Mouse (Mus musculus) forebrain, postnatal 0 days (tissue): ENCODE data around the gene Gm19345. TPM values are rescaled to one million over a fixed set of nuclear protein-coding genes. Genes with fewer than 3 reads are reported as not detected.

Experiments
- ATAC-seq: fragments of 200-750 bp; cut with Nextera tagmentation; 2 replicates; pipeline ENCODE4 v1.8.0; 2017; ENCODE audit warnings: mild to moderate bottlenecking, moderate library complexity
- DNase-seq: peaks from one replicate; pipeline ENCODE4 v3.0.0-alpha.2; 2015
- H3K27ac ChIP-seq: fragments of 300-500 bp; sonication (generic); 2 replicates; pipeline ENCODE4 v1.5.1; 2014; ENCODE audit warnings: low read depth, mild to moderate bottlenecking, antibody characterized with exemption, low read length, moderate library complexity, mixed read lengths
- H3K27me3 ChIP-seq: fragments of 300-500 bp; sonication (generic); 2 replicates; pipeline ENCODE4 v1.6.1; 2014; ENCODE audit warnings: mild to moderate bottlenecking, low read length, mixed read lengths; ENCODE audit not compliant: insufficient read depth
- H3K36me3 ChIP-seq: fragments of 300-500 bp; sonication (generic); 2 replicates; pipeline ENCODE4 v1.6.1; 2014; ENCODE audit warnings: mild to moderate bottlenecking, moderate library complexity; ENCODE audit not compliant: insufficient read depth
- H3K4me1 ChIP-seq: fragments of 300-500 bp; sonication (generic); 2 replicates; pipeline ENCODE4 v1.6.1; 2014; ENCODE audit warnings: antibody characterized with exemption; ENCODE audit not compliant: insufficient read depth
- H3K4me2 ChIP-seq: fragments of 300-500 bp; sonication (generic); 2 replicates; pipeline ENCODE4 v1.6.1; 2014; ENCODE audit warnings: low read depth, mild to moderate bottlenecking, moderate library complexity
- H3K4me3 ChIP-seq: fragments of 300-500 bp; sonication (generic); 2 replicates; pipeline ENCODE4 v1.5.1; 2014; ENCODE audit warnings: low read depth, low read length, mixed read lengths
- H3K9ac ChIP-seq: fragments of 300-500 bp; sonication (generic); 2 replicates; pipeline ENCODE4 v1.6.1; 2014; ENCODE audit warnings: mild to moderate bottlenecking
- H3K9me3 ChIP-seq: fragments of 300-500 bp; sonication (generic); 2 replicates; pipeline ENCODE4 v1.6.1; 2016; ENCODE audit warnings: low read length
- CTCF ChIP-seq: sonication (generic); IDR thresholded peaks from 2 replicates; pipeline ENCODE4 v1.5.1; 2016; ENCODE audit warnings: antibody characterized with exemption, control low read depth, low read depth
- WGBS: fragments of 180-500 bp; shearing (Covaris S2); extraction: QIAGEN DNeasy Blood & Tissue Kit; methylation state at CpG from one replicate; pipeline ENCODE4 v1.1.7; 2014; 5-methylcytosine and 5-hydroxymethylcytosine counted together
- polyA plus RNA-seq: library from polyadenylated mRNA; unstranded; fragments of >200 nt; fragmentation: Nextera tagmentation; extraction: Ambion mirVana; gene quantifications from 2 replicates; pipeline ENCODE4 v1.2.1, GENCODE M21; 2015
- total RNA-seq: library from RNA; depleted of rRNA; stranded (reverse); fragments of >200 nt; gene quantifications from 2 replicates; pipeline ENCODE4 v1.2.3, GENCODE M21; 2014

The Gm19345 gene
- total and polyA plus RNA-seq, 2 experiments from 2014 or later, result 16.4 to 33.3 TPM

GRCm38 (mm10) chr7:19826756-19827155 is 25.0 kb upstream of the Gm19345 start:
- no peaks in the 10 kb centered on the region for H3K9me3 ChIP-seq
- H3K4me1 ChIP-seq, result no peaks in the 10 kb centered on the region
- no peak overlapping the region for H3K4me2 ChIP-seq
- TF ChIP-seq CTCF, result no peak
- H3K27ac ChIP-seq, result no peak overlapping the region
- DNase-seq (no peak), ATAC-seq (no peak)
- peaks cover 24% of the 10 kb centered on the region for H3K27me3 ChIP-seq
- no peaks in the 10 kb centered on the region for H3K36me3 ChIP-seq
- H3K4me3 ChIP-seq, result no peak overlapping the region
- 37% methylated on average over 6 of the region's 6 CpGs for WGBS
- no peak overlapping the region for H3K9ac ChIP-seq

- TF ChIP-seq CTCF, result no peak
- Histone ChIP-seq H3K9me3 (no peaks in the 10 kb centered on the region), H3K4me2 (no peak overlapping the region), H3K4me3 (no peak overlapping the region), H3K27ac (no peak overlapping the region), H3K27me3 (0 out of 2 replicates have a peak, but pooled peaks cover under 1% of the 10 kb centered on the region), H3K4me1 (no peaks in the 10 kb centered on the region), H3K9ac (no peak overlapping the region), H3K36me3 (no peaks in the 10 kb centered on the region)
- DNase-seq, result no peak
- 81% methylated on average over 3 of the region's 3 CpGs for WGBS
- no peak for ATAC-seq
These were observed 22.1 kb upstream of the Gm19345 start for GRCm38 (mm10) chr7:19829694-19830093.

DNA sequence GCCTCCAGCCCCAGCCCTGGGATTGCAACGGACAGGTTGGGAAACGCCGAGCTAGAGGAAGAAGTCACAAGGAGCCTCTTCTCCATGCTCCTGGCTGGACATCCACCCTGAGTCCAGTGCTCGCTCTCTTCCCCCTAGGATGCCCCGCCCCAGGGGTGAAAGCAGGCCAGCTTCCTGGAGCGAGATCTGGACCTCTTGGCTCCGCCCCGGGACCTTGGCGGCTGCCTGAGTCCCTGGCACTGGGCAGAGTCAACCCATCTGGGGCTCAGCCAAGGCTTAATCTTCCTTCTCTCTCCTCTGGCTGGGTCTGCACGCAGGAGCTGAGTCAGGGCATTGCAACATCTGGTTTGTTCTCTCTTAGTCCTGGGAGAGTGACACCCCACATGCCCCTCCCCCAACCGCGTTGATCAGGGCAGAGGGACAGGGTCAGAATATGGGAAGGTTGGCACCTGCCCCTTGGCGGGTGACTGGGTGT is 21.1 kb upstream of the Gm19345 start:
- H3K4me1 ChIP-seq, result no peaks in the 10 kb centered on the region
- no peak overlapping the region for H3K9ac ChIP-seq
- no peak for ATAC-seq
- H3K27ac ChIP-seq, result no peak overlapping the region
- H3K36me3 ChIP-seq, result no peaks in the 10 kb centered on the region
- H3K27me3 ChIP-seq, result no peaks in the 10 kb centered on the region
- WGBS, result 36% methylated on average over 13 of the region's 13 CpGs
- no peaks in the 10 kb centered on the region for H3K9me3 ChIP-seq
- no peak for DNase-seq
- no peak overlapping the region for H3K4me3 ChIP-seq
- H3K4me2 ChIP-seq, result no peak overlapping the region
- TF ChIP-seq CTCF, result no peak

GRCm38 (mm10) chr7:19831837-19832236 is 20.0 kb upstream of the Gm19345 start:
- no peak overlapping the region for H3K4me3 ChIP-seq
- 59% methylated on average over 9 of the region's 9 CpGs for WGBS
- no peaks in the 10 kb centered on the region for H3K4me1 ChIP-seq
- H3K4me2 ChIP-seq, result no peak overlapping the region
- DNase-seq, result no peak
- H3K9me3 ChIP-seq, result no peaks in the 10 kb centered on the region
- H3K27me3 ChIP-seq, result no peaks in the 10 kb centered on the region
- TF ChIP-seq CTCF, result no peak
- ATAC-seq, result no peak
- H3K36me3 ChIP-seq, result no peaks in the 10 kb centered on the region
- no peak overlapping the region for H3K27ac ChIP-seq
- H3K9ac ChIP-seq, result no peak overlapping the region

DNA sequence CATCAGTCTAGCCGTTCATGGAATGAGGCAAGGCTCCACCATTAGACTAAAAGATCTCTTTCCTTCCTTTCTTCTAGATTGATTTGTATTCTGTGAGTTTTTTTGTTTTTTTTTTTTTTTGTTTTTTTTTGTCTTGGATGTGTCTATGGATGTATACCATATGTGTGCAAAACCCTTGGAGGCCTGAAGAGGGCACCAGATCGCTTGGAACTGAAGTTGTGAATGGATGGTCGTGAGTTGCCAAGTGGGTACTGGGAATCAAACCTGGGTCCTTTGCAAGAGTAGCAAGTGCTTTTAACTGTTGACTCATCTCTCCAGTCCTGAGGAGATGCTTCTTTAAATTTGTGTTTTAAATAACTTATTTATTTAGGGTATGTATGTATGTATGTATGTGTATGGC is 17.7 kb upstream of the Gm19345 start:
- no peak overlapping the region for H3K9ac ChIP-seq
- ATAC-seq, result no peak
- no peaks in the 10 kb centered on the region for H3K27me3 ChIP-seq
- 66% methylated on average over 3 of the region's 3 CpGs for WGBS
- H3K36me3 ChIP-seq, result no peaks in the 10 kb centered on the region
- H3K9me3 ChIP-seq, result no peaks in the 10 kb centered on the region
- no peak overlapping the region for H3K4me2 ChIP-seq
- H3K4me3 ChIP-seq, result no peak overlapping the region
- H3K27ac ChIP-seq, result no peak overlapping the region
- no peak for DNase-seq
- no peaks in the 10 kb centered on the region for H3K4me1 ChIP-seq
- TF ChIP-seq CTCF, result no peak

DNA sequence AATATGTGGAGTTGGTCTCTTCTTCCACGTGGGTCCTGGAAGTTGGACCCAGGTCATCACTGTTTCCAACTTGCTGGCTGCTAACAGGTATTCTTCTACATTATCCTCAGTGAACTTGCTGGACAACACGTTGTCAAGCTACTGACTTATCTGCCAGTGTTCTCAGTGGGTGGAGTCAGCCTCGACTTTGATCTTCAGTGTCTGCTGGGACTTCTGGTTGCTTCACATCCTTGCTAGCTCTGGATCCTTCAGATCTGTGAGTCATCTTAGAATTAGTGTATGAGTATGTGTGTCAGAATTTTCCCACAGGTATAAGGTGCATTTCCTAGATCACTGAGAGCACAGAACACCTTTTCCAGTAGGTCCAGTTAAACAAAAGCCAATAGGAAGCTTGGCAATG is 15.0 kb upstream of the Gm19345 start:
- no peak overlapping the region for H3K27ac ChIP-seq

GRCm38 (mm10) chr7:19840371-19840770 is 11.4 kb upstream of the Gm19345 start:
- Histone ChIP-seq H3K4me3 (no peak overlapping the region), H3K9ac (no peak overlapping the region), H3K4me1 (no peaks in the 10 kb centered on the region), H3K9me3 (no peaks in the 10 kb centered on the region), H3K36me3 (no peaks in the 10 kb centered on the region), H3K27me3 (peaks cover 10% of the 10 kb centered on the region; the same call in 1 of the 2 replicates), H3K4me2 (no peak overlapping the region), H3K27ac (no peak overlapping the region)
- WGBS, result 84% methylated on average over 4 of the region's 4 CpGs
- DNase-seq, result no peak
- ATAC-seq, result no peak
- no peak for TF ChIP-seq CTCF

More for the DNA sequence above, 15.0 kb upstream of the Gm19345 start:
- Histone ChIP-seq H3K4me1 (no peaks in the 10 kb centered on the region), H3K9ac (no peak overlapping the region), H3K36me3 (no peaks in the 10 kb centered on the region), H3K27me3 (no peaks in the 10 kb centered on the region), H3K4me3 (no peak overlapping the region), H3K4me2 (no peak overlapping the region), H3K9me3 (no peaks in the 10 kb centered on the region)
- ATAC-seq (no peak), DNase-seq (no peak)
- WGBS, result 68% methylated on average over 3 of the region's 3 CpGs
- no peak for TF ChIP-seq CTCF
